27 mouse cellular contexts compared by ENCODE assay signal in the genomic region with DNA sequence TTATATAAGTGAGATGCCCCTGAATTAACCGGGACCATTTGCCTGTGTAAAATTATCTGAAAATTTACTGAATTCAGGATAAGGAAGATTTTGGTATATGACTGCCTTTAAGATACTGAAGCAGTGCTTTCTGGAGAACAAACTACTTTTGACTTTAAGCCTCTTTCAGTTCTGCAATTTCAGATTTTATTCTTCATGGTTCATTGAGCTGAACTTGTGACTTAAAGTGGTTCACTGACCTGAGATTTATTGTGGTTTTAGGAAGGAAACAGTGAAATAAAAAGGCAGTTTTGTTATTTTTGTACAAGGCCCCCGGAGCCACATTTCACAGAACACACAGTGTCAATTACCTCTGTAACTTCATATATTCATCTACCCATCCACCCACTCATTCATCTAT.
DNase-seq lines count a peak whose midpoint lies in the region; ATAC-seq and TF ChIP-seq lines count a peak whose summit lies in the region.
"Had no signal": no experiment of that assay in that cellular context is flagged by ENCODE, and none has a peak within 500 bp of the region (broad histone marks: within the 10 kb centered on the region; RNA-seq: fewer than 3 reads in every experiment).

No protein-coding gene starts in this region.

- intact Hi-C loops in heart, postnatal 10 days (cut with DNase I), result no loop called here

- H3K27ac ChIP-seq in kidney, postnatal 0 days, result no peak overlapping the region
- H3K27ac ChIP-seq: embryonic facial prominence, embryonic 13.5 days; embryonic facial prominence, embryonic 15.5 days; forebrain, embryonic 10.5 days; forebrain, embryonic 12.5 days had no signal

- no peak overlapping the region for H3K4me2 ChIP-seq in kidney, postnatal 0 days (ENCODE audit: low read length)
- H3K4me2 ChIP-seq: embryonic facial prominence, embryonic 13.5 days; embryonic facial prominence, embryonic 15.5 days; forebrain, embryonic 12.5 days had no signal

- no peak overlapping the region for H3K9ac ChIP-seq in kidney, postnatal 0 days (ENCODE audit: low read depth, low read length)
- H3K9ac ChIP-seq: embryonic facial prominence, embryonic 13.5 days; embryonic facial prominence, embryonic 15.5 days; forebrain, embryonic 12.5 days had no signal

- peak; percentile 1 for DNase-seq in kidney, postnatal 0 days (ENCODE audit: low spot score)
- no peak for DNase-seq in kidney, adult 11 months
- DNase-seq in B cell, adult 2 months, result peak; percentile 11 to 17
- DNase-seq in heart, postnatal 10 days, result no peak
- DNase-seq in frontal cortex, postnatal 25 days (ENCODE audit: low spot score in 2 of 2), result no peak
- DNase-seq in adrenal gland, adult (ENCODE audit: inconsistent age in 2 of 2, low spot score in 1 of 2), result no peak
- DNase-seq: adrenal gland, adult 2 months; adrenal gland, postnatal 10 days; adrenal gland, postnatal 25 days; cerebellum, adult 11 months; cerebellum, adult 18-20 months; cerebellum, adult 8-10 months; cerebellum, adult 9-11 months; cerebellum, postnatal 14 days; cerebellum, postnatal 36 days; embryo, embryonic 11 days had no signal

- 64% methylated on average over 2 of the region's 2 CpGs for WGBS in kidney, postnatal 0 days

- H3K9me3 ChIP-seq in kidney, postnatal 0 days (replicated peaks; ENCODE audit: low read length), result no peaks in the 10 kb centered on the region
- H3K9me3 ChIP-seq: embryonic facial prominence, embryonic 13.5 days; embryonic facial prominence, embryonic 15.5 days; forebrain, embryonic 10.5 days; forebrain, embryonic 12.5 days; G1E had no signal

- no peak for ATAC-seq in kidney, postnatal 0 days (replicated peaks; ENCODE audit: low FRiP score, low read depth)
- peak; percentile 51; the same call in 1 of the 2 replicates for ATAC-seq in neutrophil, adult 5-6 weeks (ENCODE audit: extremely low read depth, insufficient number of reproducible peaks, low FRiP score, poor library complexity, severe bottlenecking)
- ATAC-seq: activated CD4-positive, CD25-positive, alpha-beta regulatory T cell, adult 4 months; forebrain, embryonic 14.5 days; forebrain, embryonic 16.5 days; Patski had no signal

- H3K4me3 ChIP-seq in kidney, postnatal 0 days (replicated peaks; ENCODE audit: low read depth, low read length), result no peak overlapping the region
- H3K4me3 ChIP-seq: embryonic facial prominence, embryonic 13.5 days; embryonic facial prominence, embryonic 15.5 days; erythroblast, embryonic 14.5 days; forebrain, embryonic 10.5 days; forebrain, embryonic 12.5 days had no signal

- H3K27me3 ChIP-seq in kidney, postnatal 0 days (ENCODE audit: insufficient read depth, low read length), result no peaks in the 10 kb centered on the region
- H3K27me3 ChIP-seq: embryonic facial prominence, embryonic 13.5 days; embryonic facial prominence, embryonic 15.5 days; forebrain, embryonic 12.5 days had no signal

- no peaks in the 10 kb centered on the region for H3K4me1 ChIP-seq in kidney, postnatal 0 days (replicated peaks; ENCODE audit: insufficient read depth, low read length)
- H3K4me1 ChIP-seq: embryonic facial prominence, embryonic 13.5 days; embryonic facial prominence, embryonic 15.5 days; forebrain, embryonic 10.5 days; forebrain, embryonic 12.5 days had no signal

- TF ChIP-seq CTCF in kidney, postnatal 0 days (IDR thresholded peaks at IDR 0.05; ENCODE audit: low read depth), result no peak

- no peaks in the 10 kb centered on the region for H3K36me3 ChIP-seq in kidney, postnatal 0 days (ENCODE audit: insufficient read depth, low read length)
- H3K36me3 ChIP-seq: embryonic facial prominence, embryonic 13.5 days; embryonic facial prominence, embryonic 15.5 days; forebrain, embryonic 10.5 days; forebrain, embryonic 12.5 days; G1E had no signal

Comparison
In these comparisons a context has a peak if more than half of its experiments do, and no peak if none do; other contexts are left out.
1. DNase-seq: peak in kidney, postnatal 0 days (single experiment) and B cell, adult 2 months (2 of 2); none in kidney, adult 11 months (single experiment), heart, postnatal 10 days (0 of 2), frontal cortex, postnatal 25 days (0 of 2) and adrenal gland, adult (0 of 2).